Mouse (Mus musculus) limb, embryonic 13.5 days (tissue): ENCODE results near the gene Mcrip2. TPM values are rescaled to one million over a fixed set of nuclear protein-coding genes. Genes with fewer than 3 reads are reported as not detected.

ENCODE experiments used
- microRNA-seq: library from miRNA; unstranded; fragments of <30 nt; microRNA quantifications from one replicate; pipeline ENCODE4, GENCODE M21; 2016
- polyA plus RNA-seq: library from polyadenylated mRNA; unstranded; fragments of >200 nt; fragmentation: Nextera tagmentation; extraction: Ambion mirVana; gene quantifications from 2 replicates; pipeline ENCODE4 v1.2.1, GENCODE M21; 2015

Mcrip2 gene
- polyA plus RNA-seq, 1 experiment from 2014 or later: 12.2 TPM

Small RNA genes lying within 50 kb of the gene (microRNA-seq; reads per million reads assigned to microRNA genes)
- 0.52 reads per million for gene Mir3082

Other genes starting within 250 kb of the Mcrip2 start
- gene Gng13, start 151.6 kb downstream of the Mcrip2 start, polyA plus RNA-seq: 1.7 and 2.6 TPM in 2 replicates
- 32.2 and 34.8 TPM in 2 replicates for gene Chtf18, start 141.3 kb downstream of the Mcrip2 start, polyA plus RNA-seq
- gene Rpusd1, start 141.1 kb downstream of the Mcrip2 start, polyA plus RNA-seq: 25.8 and 27.0 TPM in 2 replicates
- gene Mslnl, start 132.7 kb downstream of the Mcrip2 start, polyA plus RNA-seq: not detected in 2 replicates
- gene Msln, start 114.4 kb downstream of the Mcrip2 start, polyA plus RNA-seq: not detected in 2 replicates
- gene Narfl, start 95.0 kb downstream of the Mcrip2 start, polyA plus RNA-seq: 25.5 and 25.7 TPM in 2 replicates
- gene Haghl, start 83.1 kb downstream of the Mcrip2 start, polyA plus RNA-seq: 85.1 and 98.6 TPM in 2 replicates
- 0.27 and 0.31 TPM in 2 replicates for gene Ccdc78, start 82.2 kb downstream of the Mcrip2 start, polyA plus RNA-seq
- gene Fam173a, start 75.9 kb downstream of the Mcrip2 start, polyA plus RNA-seq: 65.5 and 73.1 TPM in 2 replicates
- gene AC134908.4, start 73.1 kb downstream of the Mcrip2 start, polyA plus RNA-seq: 2.2 TPM in 1 of 2 replicates, not detected in the other
- gene Metrn, start 71.6 kb downstream of the Mcrip2 start, polyA plus RNA-seq: 50.7 and 52.5 TPM in 2 replicates
- 2.2 and 2.8 TPM in 2 replicates for gene Fbxl16, start 59.7 kb downstream of the Mcrip2 start, polyA plus RNA-seq
- 25.2 and 27.7 TPM in 2 replicates for gene Wdr24, start 45.1 kb downstream of the Mcrip2 start, polyA plus RNA-seq
- gene Jmjd8, start 39.9 kb downstream of the Mcrip2 start, polyA plus RNA-seq: 57.9 and 60.7 TPM in 2 replicates
- gene Stub1, start 35.4 kb downstream of the Mcrip2 start, polyA plus RNA-seq: 359 and 366 TPM in 2 replicates
- gene Rhbdl1, start 31.5 kb downstream of the Mcrip2 start, polyA plus RNA-seq: 1.4 and 1.6 TPM in 2 replicates
- 1.5 and 1.9 TPM in 2 replicates for gene Gm20683, start 27.0 kb downstream of the Mcrip2 start, polyA plus RNA-seq
- 25.7 and 26.8 TPM in 2 replicates for gene Rhot2, start 23.9 kb downstream of the Mcrip2 start, polyA plus RNA-seq
- 24.9 and 26.2 TPM in 2 replicates for gene Wdr90, start 7.3 kb downstream of the Mcrip2 start, polyA plus RNA-seq
- gene Mettl26, start 6.3 kb upstream of the Mcrip2 start, polyA plus RNA-seq: 56.1 and 56.2 TPM in 2 replicates
- gene Wfikkn1, start 12.1 kb upstream of the Mcrip2 start, polyA plus RNA-seq: 0.41 and 0.57 TPM in 2 replicates
- 33.4 and 37.6 TPM in 2 replicates for gene Rab40c, start 51.0 kb upstream of the Mcrip2 start, polyA plus RNA-seq
- gene Pigq, start 76.2 kb upstream of the Mcrip2 start, polyA plus RNA-seq: 50.2 and 50.5 TPM in 2 replicates
- not detected in 2 replicates for gene Nhlrc4, start 76.2 kb upstream of the Mcrip2 start, polyA plus RNA-seq
- gene A930017K11Rik, start 83.8 kb upstream of the Mcrip2 start, polyA plus RNA-seq: 0.19 and 0.31 TPM in 2 replicates
- 24.8 and 25.4 TPM in 2 replicates for gene Capn15, start 117.0 kb upstream of the Mcrip2 start, polyA plus RNA-seq
- 19.5 and 20.5 TPM in 2 replicates for gene Rab11fip3, start 200.8 kb upstream of the Mcrip2 start, polyA plus RNA-seq
- gene Decr2, start 221.6 kb upstream of the Mcrip2 start, polyA plus RNA-seq: 35.3 and 36.2 TPM in 2 replicates
- 125 and 135 TPM in 2 replicates for gene Nme4, start 226.8 kb upstream of the Mcrip2 start, polyA plus RNA-seq
- gene Tmem8, start 244.5 kb upstream of the Mcrip2 start, polyA plus RNA-seq: 0.97 and 1.0 TPM in 2 replicates